Mouse (Mus musculus): ENCODE measurements around the gene Usp50. TPM values are rescaled to one million over a fixed set of nuclear protein-coding genes. Genes with fewer than 3 reads are reported as not detected.

The Usp50 gene
- polyA plus RNA-seq, 1 experiment from 2014 or later, result 2.2 TPM

Other genes with a start within 250 kb of the Usp50 start
- gene Slc27a2, start 231.1 kb downstream of the Usp50 start, polyA plus RNA-seq (2015; fragmentation: Nextera tagmentation; extraction: Ambion mirVana), result 1.5 and 2.9 TPM in 2 replicates
- gene Hdc, start 164.2 kb downstream of the Usp50 start, polyA plus RNA-seq (2015; fragmentation: Nextera tagmentation; extraction: Ambion mirVana), result 12.3 and 16.9 TPM in 2 replicates
- 53.0 and 58.6 TPM in 2 replicates for gene Gabpb1, start 107.1 kb downstream of the Usp50 start, polyA plus RNA-seq (2015; fragmentation: Nextera tagmentation; extraction: Ambion mirVana)
- 43.0 and 43.4 TPM in 2 replicates for gene Usp8, start 76.1 kb downstream of the Usp50 start, polyA plus RNA-seq (2015; fragmentation: Nextera tagmentation; extraction: Ambion mirVana)
- gene Trpm7, start 92.8 kb upstream of the Usp50 start, polyA plus RNA-seq (2015; fragmentation: Nextera tagmentation; extraction: Ambion mirVana), result 45.2 and 46.6 TPM in 2 replicates
- 42.5 and 43.8 TPM in 2 replicates for gene Sppl2a, start 149.8 kb upstream of the Usp50 start, polyA plus RNA-seq (2015; fragmentation: Nextera tagmentation; extraction: Ambion mirVana)
- 11.4 and 12.4 TPM in 2 replicates for gene Ap4e1, start 225.2 kb upstream of the Usp50 start, polyA plus RNA-seq (2015; fragmentation: Nextera tagmentation; extraction: Ambion mirVana)